ENCODE assay signal across 8 mouse cellular contexts in genomic region chr11:32221951-32222409, GRCm38 (mm10). TPM values are rescaled to one million over a fixed set of nuclear protein-coding genes. Genes with fewer than 3 reads are reported as not detected.
DNase-seq lines count a peak whose midpoint lies in the region; ATAC-seq and TF ChIP-seq lines count a peak whose summit lies in the region.

Gene Rhbdf1 (minus strand): TSS chr11:32222300.

- no peak for TF ChIP-seq RAD21 in MEL (IDR thresholded peaks at IDR 0.05; ENCODE audit: low read depth, low read length)

- no peak for TF ChIP-seq POLR2A in MEL (IDR thresholded peaks at IDR 0.05; ENCODE audit: control insufficient read depth in 1 of 2, insufficient read depth in 1 of 2, low read depth in 1 of 2, low read length in 2 of 2, poor library complexity in 1 of 2)
- peak; percentile 17; the same call in 1 of the 2 replicates for TF ChIP-seq POLR2A in lung, adult 2 months (IDR thresholded peaks at IDR 0.05; ENCODE audit: borderline replicate concordance, extremely low read depth, low read depth, low read length)
- TF ChIP-seq POLR2A in small intestine, adult 2 months (IDR thresholded peaks at IDR 0.05; ENCODE audit: low read depth, low read length), result no peak

- H3K27ac ChIP-seq in MEL (ENCODE audit: control insufficient read depth, low read depth, low read length), result no peak within 1 kb of the TSS
- H3K27ac ChIP-seq in embryonic facial prominence, embryonic 13.5 days, result peak within 1 kb of the TSS; percentile 88
- peak within 1 kb of the TSS; percentile 78 to 81 for H3K27ac ChIP-seq in heart, embryonic 14.5 days (replicated peaks in 1 of 2; ENCODE audit: control insufficient read depth in 1 of 2, insufficient read depth in 1 of 2, low read depth in 2 of 2, low read length in 2 of 2)
- peak within 1 kb of the TSS; percentile 95 for H3K27ac ChIP-seq in kidney, postnatal 0 days
- peak within 1 kb of the TSS; percentile 57 for H3K27ac ChIP-seq in small intestine, adult 2 months (ENCODE audit: insufficient read depth, low read depth, low read length)

- peak; percentile 47 for DNase-seq in 3T3-L1 (ENCODE audit: low read depth, low spot score)
- no peak for DNase-seq in MEL (ENCODE audit: low read depth, low spot score)
- DNase-seq in kidney, postnatal 0 days (ENCODE audit: low spot score), result peak; percentile 80
- DNase-seq in lung, adult 2 months, result peak; percentile 67
- DNase-seq in right cerebral cortex, postnatal 25 days, result no peak

- peaks cover 10 to 14% of the 10 kb centered on the region in 2 experiments for H3K27me3 ChIP-seq in MEL (ENCODE audit: control insufficient read depth in 1 of 2, insufficient read depth in 2 of 2, low read length in 2 of 2)
- H3K27me3 ChIP-seq in embryonic facial prominence, embryonic 13.5 days, result peaks cover 11% of the 10 kb centered on the region
- H3K27me3 ChIP-seq in heart, embryonic 14.5 days (ENCODE audit: control insufficient read depth, insufficient read depth, low read length), result no peaks in the 10 kb centered on the region
- no peaks in the 10 kb centered on the region for H3K27me3 ChIP-seq in kidney, postnatal 0 days (ENCODE audit: insufficient read depth, low read length)
- no peaks in the 10 kb centered on the region for H3K27me3 ChIP-seq in small intestine, adult 2 months (ENCODE audit: control insufficient read depth, insufficient read depth, low read length)

- H3K79me2 ChIP-seq in MEL (ENCODE audit: control insufficient read depth, insufficient read depth, low read length, poor library complexity), result peaks cover 9% of the 10 kb centered on the region

- no peak for TF ChIP-seq CTCF in MEL (IDR thresholded peaks at IDR 0.05 in 2 of 3, conservative IDR thresholded peaks at IDR 0.05 in 1 of 3; ENCODE audit: control insufficient read depth in 1 of 3, insufficient read depth in 1 of 3, low read depth in 2 of 3, low read length in 3 of 3, poor library complexity in 1 of 3, severe bottlenecking in 1 of 3)
- TF ChIP-seq CTCF in kidney, postnatal 0 days (IDR thresholded peaks at IDR 0.05; ENCODE audit: low read depth), result no peak
- no peak for TF ChIP-seq CTCF in lung, adult 2 months (IDR thresholded peaks at IDR 0.05; ENCODE audit: insufficient read depth, low read length)
- no peak for TF ChIP-seq CTCF in small intestine, adult 2 months (IDR thresholded peaks at IDR 0.05; ENCODE audit: extremely low read depth, insufficient read length, insufficient replicate concordance, low read depth, low read length)

- H3K4me1 ChIP-seq in MEL (ENCODE audit: control insufficient read depth in 1 of 2, insufficient read depth in 2 of 2, low read length in 2 of 2), result peaks cover 9 to 24% of the 10 kb centered on the region in 2 experiments
- peaks cover 81% of the 10 kb centered on the region for H3K4me1 ChIP-seq in embryonic facial prominence, embryonic 13.5 days
- peaks cover 43 to 62% of the 10 kb centered on the region in 2 experiments for H3K4me1 ChIP-seq in heart, embryonic 14.5 days (ENCODE audit: control insufficient read depth in 2 of 2, insufficient read depth in 2 of 2, low read length in 2 of 2)
- H3K4me1 ChIP-seq in kidney, postnatal 0 days (replicated peaks; ENCODE audit: insufficient read depth, low read length), result peaks cover 37% of the 10 kb centered on the region
- peaks cover 42% of the 10 kb centered on the region for H3K4me1 ChIP-seq in lung, adult 2 months (ENCODE audit: control insufficient read depth, insufficient read depth, low read length)
- peaks cover 29% of the 10 kb centered on the region for H3K4me1 ChIP-seq in small intestine, adult 2 months (ENCODE audit: control insufficient read depth, insufficient read depth, insufficient read length, low read length)

- H3K9ac ChIP-seq in MEL (ENCODE audit: control insufficient read depth, low read depth, low read length, poor library complexity, severe bottlenecking), result peak within 1 kb of the TSS; percentile 79
- peak within 1 kb of the TSS; percentile 95 for H3K9ac ChIP-seq in embryonic facial prominence, embryonic 13.5 days
- H3K9ac ChIP-seq in heart, embryonic 14.5 days (ENCODE audit: low read length), result peak within 1 kb of the TSS; percentile 90
- peak within 1 kb of the TSS; percentile 92 for H3K9ac ChIP-seq in kidney, postnatal 0 days (ENCODE audit: low read depth, low read length)

- H3K4me2 ChIP-seq in embryonic facial prominence, embryonic 13.5 days, result peak within 1 kb of the TSS; percentile 81
- peak within 1 kb of the TSS; percentile 82 for H3K4me2 ChIP-seq in heart, embryonic 14.5 days (ENCODE audit: low read length)
- H3K4me2 ChIP-seq in kidney, postnatal 0 days (ENCODE audit: low read length), result peak within 1 kb of the TSS; percentile 78

- TF ChIP-seq EP300 in MEL (IDR thresholded peaks at IDR 0.05; ENCODE audit: low read depth in 1 of 2, low read length in 2 of 2), result no peak

- ATAC-seq in embryonic facial prominence, embryonic 13.5 days (ENCODE audit: insufficient number of reproducible peaks, insufficient read depth, low FRiP score, low TSS enrichment, low read depth), result peak; percentile 11; the same call in 1 of the 2 replicates
- ATAC-seq in heart, embryonic 14.5 days (ENCODE audit: insufficient number of reproducible peaks, insufficient read depth, low FRiP score, low read depth), result peak; percentile 55
- ATAC-seq in kidney, postnatal 0 days (replicated peaks; ENCODE audit: low FRiP score, low read depth), result peak; percentile 59

- H3K9me3 ChIP-seq in MEL (replicated peaks; ENCODE audit: insufficient read depth, low read length), result no peaks in the 10 kb centered on the region
- H3K9me3 ChIP-seq in embryonic facial prominence, embryonic 13.5 days, result no peaks in the 10 kb centered on the region
- no peaks in the 10 kb centered on the region for H3K9me3 ChIP-seq in heart, embryonic 14.5 days (ENCODE audit: control insufficient read depth, low read length)
- no peaks in the 10 kb centered on the region for H3K9me3 ChIP-seq in kidney, postnatal 0 days (replicated peaks; ENCODE audit: low read length)

- peak within 1 kb of the TSS; percentile 60 to 74 for H3K4me3 ChIP-seq in MEL (ENCODE audit: control insufficient read depth in 1 of 2, insufficient read depth in 1 of 2, low read depth in 2 of 2, low read length in 2 of 2)
- H3K4me3 ChIP-seq in embryonic facial prominence, embryonic 13.5 days, result peak within 1 kb of the TSS; percentile 76
- peak within 1 kb of the TSS; percentile 53 to 60 for H3K4me3 ChIP-seq in heart, embryonic 14.5 days (ENCODE audit: control insufficient read depth in 1 of 2, insufficient read depth in 1 of 2, low read depth in 1 of 2, low read length in 2 of 2)
- peak within 1 kb of the TSS; percentile 87 for H3K4me3 ChIP-seq in kidney, postnatal 0 days (replicated peaks; ENCODE audit: low read depth, low read length)
- peak within 1 kb of the TSS; percentile 85 for H3K4me3 ChIP-seq in lung, adult 2 months (replicated peaks; ENCODE audit: extremely low read depth, low read depth, low read length)
- peak within 1 kb of the TSS; percentile 74 for H3K4me3 ChIP-seq in small intestine, adult 2 months (ENCODE audit: low read depth, low read length)

- under 1% methylated on average over 49 of the region's 72 CpGs for WGBS in embryonic facial prominence, embryonic 13.5 days
- under 1% methylated on average over 58 of the region's 72 CpGs for WGBS in heart, embryonic 14.5 days
- under 1% methylated on average over 65 of the region's 72 CpGs for WGBS in kidney, postnatal 0 days
- under 1% methylated on average over 70 of the region's 72 CpGs for WGBS in lung, adult 2 months
- under 1% methylated on average over 70 of the region's 72 CpGs for WGBS in small intestine, adult 2 months

- peaks cover 0 to 13% of the 10 kb centered on the region in 2 experiments; a peak in 2 of 4 replicates for H3K36me3 ChIP-seq in MEL (ENCODE audit: control insufficient read depth in 1 of 2, insufficient read depth in 2 of 2, low read length in 2 of 2)
- H3K36me3 ChIP-seq in embryonic facial prominence, embryonic 13.5 days, result no peaks in the 10 kb centered on the region
- H3K36me3 ChIP-seq in heart, embryonic 14.5 days (ENCODE audit: control insufficient read depth, insufficient read depth, low read length), result peaks cover 8% of the 10 kb centered on the region; the same call in 1 of the 2 replicates
- 0 out of 2 replicates have a peak, but pooled peaks cover 4% of the 10 kb centered on the region for H3K36me3 ChIP-seq in kidney, postnatal 0 days (ENCODE audit: insufficient read depth, low read length)
- no peaks in the 10 kb centered on the region for H3K36me3 ChIP-seq in small intestine, adult 2 months (ENCODE audit: control insufficient read depth, insufficient read depth, low read length)

TF ChIP-seq in MEL, 35 proteins besides CTCF, POLR2A, EP300 and RAD21:
- no peak for TF ChIP-seq ZC3H11A (IDR thresholded peaks at IDR 0.05; ENCODE audit: low read depth, low read length)
- no peak for TF ChIP-seq BHLHE40 (IDR thresholded peaks at IDR 0.05; ENCODE audit: borderline replicate concordance, low read depth, low read length)
- TF ChIP-seq NRF1 (IDR thresholded peaks at IDR 0.05; ENCODE audit: insufficient read depth, low read depth, low read length, poor library complexity, severe bottlenecking), result peak; percentile 32; the same call in 1 of the 2 replicates
TF ChIP-seq in MEL: peak in this region for 1.

RNA-seq across cellular contexts. Expression of gene Rhbdf1, which starts in this region (rescaled TPM):
- total RNA-seq in MEL (2012; rRNA removed), result 2.4 and 2.9 TPM in 2 replicates
- 10 to 100 TPM in 1 of 2 experiments, not detected in 1; 14.3 TPM for polyA plus RNA-seq in MEL (2012; ENCODE audit: insufficient read depth in 1 of 2, insufficient read length in 2 of 2, low read depth in 1 of 2, low replicate concordance in 2 of 2, missing spikeins in 1 of 2)
- 55.5 and 55.9 TPM in 2 replicates for polyA plus RNA-seq in embryonic facial prominence, embryonic 13.5 days (2015; fragmentation: Nextera tagmentation; extraction: Ambion mirVana)
- 26.6 TPM in 2 replicates for polyA plus RNA-seq in heart, embryonic 14.5 days (2014; fragmentation: Nextera tagmentation; extraction: Ambion mirVana)
- 49.3 and 55.0 TPM in 2 replicates for polyA plus RNA-seq in kidney, postnatal 0 days (2015; fragmentation: Nextera tagmentation; extraction: Ambion mirVana)
- polyA plus RNA-seq in lung, adult 2 months (2012; rRNA removed), result 183 and 195 TPM in 2 replicates
- polyA plus RNA-seq in small intestine, adult 2 months (2012; rRNA removed), result 56.7 and 64.4 TPM in 2 replicates

Comparison
In these comparisons a context has a peak if more than half of its experiments do, and no peak if none do; other contexts are left out.
1. DNase-seq: peak in 3T3-L1 (single experiment), kidney, postnatal 0 days (single experiment) and lung, adult 2 months (single experiment); none in MEL (single experiment) and right cerebral cortex, postnatal 25 days (single experiment).
2. Peak in every context shown above with its lines, with median percentiles within 50 percentile points of each other: H3K4me3 ChIP-seq, H3K9ac ChIP-seq, ATAC-seq and H3K4me2 ChIP-seq.